Mouse (Mus musculus) liver, adult (tissue): ENCODE data around the gene Nadsyn1.

ENCODE experiments used
- GATA4 ChIP-seq: IDR thresholded peaks from 2 replicates; pipeline ENCODE4 v1.6.1; 2014; ENCODE audit warnings: mild to moderate bottlenecking, low read length; ENCODE audit not compliant: insufficient replicate concordance

The Nadsyn1 gene

GRCm38 (mm10) chr7:143822375-143823265 lies at the start of gene Nadsyn1, which contains the start of gene Dhcr7:
Nadsyn1 (minus strand) TSS chr7:143822849.
Dhcr7 (plus strand) TSS chr7:143823145.
- TF ChIP-seq GATA4: no peak

DNA sequence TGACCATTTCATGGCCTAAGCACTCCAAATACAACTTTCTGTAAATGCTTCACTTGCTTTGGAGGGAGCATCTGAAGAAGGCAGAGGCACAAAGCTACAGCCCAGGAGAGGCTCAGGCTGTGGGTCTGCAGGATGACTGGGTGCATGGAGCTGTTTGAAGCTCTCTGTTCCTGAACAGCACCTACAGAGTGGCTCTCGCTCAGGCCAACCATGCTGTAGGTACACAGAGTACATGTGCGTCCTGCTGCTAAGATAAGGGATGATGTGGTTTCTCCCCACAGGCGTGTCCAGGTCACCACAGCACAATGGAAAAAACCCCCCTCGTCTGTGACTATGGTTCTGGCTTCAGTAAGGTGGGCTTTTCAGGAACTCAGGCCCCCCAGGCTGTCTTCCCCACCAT lies 46.2 kb upstream of the Nadsyn1 start:
- no peak for TF ChIP-seq GATA4

DNA sequence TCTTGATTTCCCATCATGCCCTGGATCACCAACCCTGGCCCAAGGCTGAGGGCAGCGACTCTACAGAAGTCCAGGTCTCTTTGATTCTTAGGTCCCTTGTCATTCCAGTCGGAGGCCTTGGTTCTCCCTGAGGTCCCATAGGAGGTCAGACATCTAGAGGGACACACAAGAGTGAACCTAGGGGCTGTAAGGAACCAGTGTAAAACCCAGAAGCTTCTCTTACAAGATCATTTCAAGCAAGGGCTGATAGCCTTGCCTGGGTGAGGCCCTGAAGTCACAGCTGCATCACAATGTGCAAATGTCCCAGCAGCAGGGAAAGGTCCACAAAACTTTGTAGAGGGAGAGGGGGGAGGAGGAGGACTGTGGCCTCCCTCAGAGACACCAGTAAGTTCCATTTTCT lies 43.9 kb upstream of the Nadsyn1 start, which contains the start of gene Gm498:
Gene Gm498 (plus strand): TSS at position 301 of the 400 bp plus-strand sequence.
- TF ChIP-seq GATA4: no peak

- no peak for TF ChIP-seq GATA4
Observed at GRCm38 (mm10) chr7:143848768-143849482, 26.3 kb upstream of the Nadsyn1 start.

GRCm38 (mm10) chr7:143848127-143848767 lies 25.6 kb upstream of the Nadsyn1 start:
- TF ChIP-seq GATA4: no peak

DNA sequence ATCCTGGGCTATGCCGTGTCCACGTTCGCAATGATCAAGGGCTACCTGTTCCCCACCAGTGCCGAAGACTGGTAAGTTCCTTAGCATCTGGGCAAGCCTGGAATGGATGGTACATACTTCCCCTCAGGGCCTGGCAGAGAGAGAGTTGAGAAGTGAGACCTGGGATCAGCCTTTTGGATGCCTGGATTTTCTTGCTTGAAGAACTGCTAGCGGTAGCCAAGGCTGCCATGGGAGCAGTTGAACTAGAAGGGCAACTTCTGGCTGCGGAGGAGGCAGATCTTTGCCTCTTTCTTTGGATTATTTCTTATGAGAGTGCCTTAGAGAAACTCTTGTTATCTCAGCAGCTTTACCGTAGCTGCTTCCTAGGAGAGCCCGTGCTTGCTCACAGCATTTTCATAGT lies 18.7 kb upstream of the Nadsyn1 start:
- TF ChIP-seq GATA4: no peak

GRCm38 (mm10) chr7:143840121-143840520 lies 17.5 kb upstream of the Nadsyn1 start:
- no peak for TF ChIP-seq GATA4

- no peak for TF ChIP-seq GATA4
Observed at GRCm38 (mm10) chr7:143837705-143838358, 15.2 kb upstream of the Nadsyn1 start.

DNA sequence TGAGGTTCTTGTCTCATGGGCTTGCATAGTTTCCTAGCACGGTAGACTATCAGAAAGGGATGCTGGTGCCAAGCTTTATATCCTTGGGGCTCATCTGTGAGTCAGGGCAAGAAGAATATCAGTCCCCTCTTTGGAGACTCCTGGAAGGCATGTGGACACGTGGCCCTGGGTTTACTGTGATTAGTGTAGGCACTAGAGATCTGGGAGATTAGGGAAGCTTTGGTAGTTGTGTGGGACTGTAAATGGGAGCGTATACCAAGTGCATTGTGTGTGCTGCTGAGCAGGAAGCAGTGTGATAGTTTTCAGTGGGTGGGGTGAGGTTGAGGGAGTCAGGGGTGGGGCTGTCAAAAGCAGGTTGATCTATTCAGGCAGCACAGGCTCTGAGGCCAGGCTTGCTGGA lies 12.3 kb upstream of the Nadsyn1 start:
- TF ChIP-seq GATA4: no peak

DNA sequence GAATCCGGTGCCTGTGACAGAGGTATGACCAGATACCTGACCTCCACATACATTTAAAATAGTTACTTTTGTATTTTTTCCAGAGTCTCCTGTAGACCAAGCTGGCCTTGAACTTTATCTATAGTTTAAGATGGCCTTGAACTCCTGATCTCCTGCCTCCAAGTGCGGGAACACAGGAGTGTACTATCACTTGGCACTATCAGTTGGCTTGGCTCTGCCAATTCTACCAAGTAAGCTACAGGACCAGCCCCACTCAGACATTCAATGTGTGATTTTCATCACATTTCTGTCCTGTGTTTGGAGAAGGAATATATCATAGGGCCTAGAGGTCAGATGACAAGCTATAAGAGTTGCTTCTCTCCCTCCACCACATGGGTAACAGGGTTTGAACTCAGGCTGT lies 11.7 kb upstream of the Nadsyn1 start:
- TF ChIP-seq GATA4: no peak

- peak; percentile 88; the same call in 1 of the 2 replicates for TF ChIP-seq GATA4
Observed at GRCm38 (mm10) chr7:143833581-143834190, 11.0 kb upstream of the Nadsyn1 start.

DNA sequence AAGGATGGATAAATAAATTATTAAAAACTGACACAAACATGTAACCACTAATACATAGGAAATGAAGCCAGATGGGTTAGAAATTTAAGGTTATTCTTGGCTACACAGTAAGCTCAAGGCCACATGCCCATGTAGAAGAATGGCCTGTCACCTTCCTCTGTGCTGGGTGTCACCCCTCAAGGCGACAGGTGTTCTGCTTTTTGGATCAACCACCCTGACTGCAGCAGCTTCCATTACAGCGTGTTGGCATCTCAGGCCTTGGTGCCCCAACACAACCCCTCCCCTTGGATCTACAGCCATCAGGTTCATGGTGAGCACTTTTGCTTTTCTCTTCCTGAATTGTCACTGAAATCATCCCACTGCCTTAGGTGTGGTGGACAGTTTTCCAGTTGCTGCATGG lies 10.0 kb upstream of the Nadsyn1 start:
- TF ChIP-seq GATA4: no peak

- TF ChIP-seq GATA4: no peak
Observed at GRCm38 (mm10) chr7:143832196-143832595, 9.5 kb upstream of the Nadsyn1 start.

DNA sequence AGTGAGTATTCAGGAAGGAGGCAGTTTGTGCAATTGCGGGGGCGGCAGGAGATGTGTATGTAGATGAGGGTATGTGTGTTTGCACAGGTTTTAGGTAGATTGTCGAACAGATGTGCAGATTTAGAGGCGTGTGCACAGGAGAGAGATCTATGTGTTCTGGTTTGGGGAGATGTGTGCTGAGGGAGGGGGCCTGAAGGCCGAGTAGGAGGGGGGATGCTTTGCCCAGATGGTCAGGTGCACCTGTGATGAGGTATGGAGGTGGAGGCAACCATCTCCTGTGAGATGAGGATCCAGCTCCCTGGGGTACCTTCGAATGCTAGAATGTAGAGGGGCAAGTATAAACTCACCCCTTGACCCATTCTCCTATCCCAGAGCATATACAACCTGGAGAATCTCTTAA lies 7.8 kb upstream of the Nadsyn1 start:
- TF ChIP-seq GATA4: no peak
